Mouse (Mus musculus): ENCODE data around the gene Zmynd11. TPM values are rescaled to one million over a fixed set of nuclear protein-coding genes. Genes with fewer than 3 reads are reported as not detected.

The Zmynd11 gene
- polyA plus RNA-seq (2015; fragmentation: Nextera tagmentation; extraction: Ambion mirVana): 78.1 and 86.8 TPM in 2 replicates

GRCm38 (mm10) chr13:9764646-9765536, at the start of gene Zmynd11:
Gene Zmynd11 (minus strand): TSS chr13:9765330.
- H3K4me2 ChIP-seq (replicated peaks; ENCODE audit: low read depth, low read length): peak within 1 kb of the TSS; percentile 76
- peak within 1 kb of the TSS; percentile 97 for H3K4me3 ChIP-seq (ENCODE audit: low read depth, low read length)
- peak; percentile 33 for TF ChIP-seq CTCF (IDR thresholded peaks at IDR 0.05)
- no peak for TF ChIP-seq EP300 (IDR thresholded peaks at IDR 0.05)
- ATAC-seq: peak; percentile 76
- H3K9ac ChIP-seq (replicated peaks; ENCODE audit: low read depth): peak within 1 kb of the TSS; percentile 99
- peak; percentile 68 for DNase-seq (ENCODE audit: low spot score)
- WGBS: 2% methylated on average over 47 of the region's 98 CpGs
- H3K36me3 ChIP-seq (ENCODE audit: insufficient read depth, low read length): no peaks in the 10 kb centered on the region
- H3K27ac ChIP-seq (ENCODE audit: low read length): peak within 1 kb of the TSS; percentile 99
- H3K27me3 ChIP-seq (replicated peaks; ENCODE audit: insufficient read depth, low read length): no peaks in the 10 kb centered on the region
- peaks cover 7% of the 10 kb centered on the region; the same call in 1 of the 2 replicates for H3K4me1 ChIP-seq (ENCODE audit: insufficient read depth, low read depth, low read length)
- H3K9me3 ChIP-seq (ENCODE audit: low read length): no peaks in the 10 kb centered on the region

GRCm38 (mm10) chr13:9795889-9796631, 30.9 kb upstream of the Zmynd11 start:
- Histone ChIP-seq H3K9me3 (ENCODE audit: low read length) (no peaks in the 10 kb centered on the region), H3K4me3 (ENCODE audit: low read depth, low read length) (peak overlapping the region; percentile 12; the same call in 1 of the 2 replicates), H3K4me2 (replicated peaks; ENCODE audit: low read depth, low read length) (peak overlapping the region; percentile 37), H3K36me3 (ENCODE audit: insufficient read depth, low read length) (no peaks in the 10 kb centered on the region), H3K27ac (ENCODE audit: low read length) (no peak overlapping the region), H3K4me1 (ENCODE audit: insufficient read depth, low read depth, low read length) (no peaks in the 10 kb centered on the region), H3K9ac (replicated peaks; ENCODE audit: low read depth) (no peak overlapping the region), H3K27me3 (replicated peaks; ENCODE audit: insufficient read depth, low read length) (no peaks in the 10 kb centered on the region)
- DNase-seq (ENCODE audit: low spot score) (no peak), ATAC-seq (no peak)
- no peak for TF ChIP-seq CTCF (IDR thresholded peaks at IDR 0.05)
- no peak for TF ChIP-seq EP300 (IDR thresholded peaks at IDR 0.05)
- 17% methylated on average over 12 of the region's 12 CpGs for whole genome bisulfite sequencing

GRCm38 (mm10) chr13:9786050-9786449, 20.9 kb upstream of the Zmynd11 start:
- ATAC-seq: no peak
- TF ChIP-seq EP300 (IDR thresholded peaks at IDR 0.05) (no peak), CTCF (IDR thresholded peaks at IDR 0.05) (no peak)
- WGBS: 70% methylated on average over 3 of the region's 3 CpGs
- Histone ChIP-seq H3K9me3 (ENCODE audit: low read length) (no peaks in the 10 kb centered on the region), H3K4me1 (ENCODE audit: insufficient read depth, low read depth, low read length) (no peaks in the 10 kb centered on the region), H3K36me3 (ENCODE audit: insufficient read depth, low read length) (no peaks in the 10 kb centered on the region), H3K27ac (ENCODE audit: low read length) (no peak overlapping the region), H3K9ac (replicated peaks; ENCODE audit: low read depth) (no peak overlapping the region), H3K27me3 (replicated peaks; ENCODE audit: insufficient read depth, low read length) (no peaks in the 10 kb centered on the region), H3K4me3 (ENCODE audit: low read depth, low read length) (no peak overlapping the region), H3K4me2 (replicated peaks; ENCODE audit: low read depth, low read length) (no peak overlapping the region)
- DNase-seq (ENCODE audit: low spot score): no peak

GRCm38 (mm10) chr13:9783717-9784116, 18.6 kb upstream of the Zmynd11 start:
- no peak overlapping the region for H3K9ac ChIP-seq (replicated peaks; ENCODE audit: low read depth)
- no peaks in the 10 kb centered on the region for H3K27me3 ChIP-seq (replicated peaks; ENCODE audit: insufficient read depth, low read length)
- TF ChIP-seq CTCF (IDR thresholded peaks at IDR 0.05) (no peak), EP300 (IDR thresholded peaks at IDR 0.05) (no peak)
- no peak for ATAC-seq
- no peak overlapping the region for H3K27ac ChIP-seq (ENCODE audit: low read length)
- no peaks in the 10 kb centered on the region for H3K9me3 ChIP-seq (ENCODE audit: low read length)
- no peak overlapping the region for H3K4me2 ChIP-seq (replicated peaks; ENCODE audit: low read depth, low read length)
- no peaks in the 10 kb centered on the region for H3K36me3 ChIP-seq (ENCODE audit: insufficient read depth, low read length)
- H3K4me1 ChIP-seq (ENCODE audit: insufficient read depth, low read depth, low read length): no peaks in the 10 kb centered on the region
- 71% methylated on average over 3 of the region's 3 CpGs for WGBS
- DNase-seq (ENCODE audit: low spot score): no peak
- no peak overlapping the region for H3K4me3 ChIP-seq (ENCODE audit: low read depth, low read length)

- Histone ChIP-seq H3K36me3 (ENCODE audit: insufficient read depth, low read length) (no peaks in the 10 kb centered on the region), H3K27me3 (replicated peaks; ENCODE audit: insufficient read depth, low read length) (no peaks in the 10 kb centered on the region), H3K4me2 (replicated peaks; ENCODE audit: low read depth, low read length) (no peak overlapping the region), H3K4me3 (ENCODE audit: low read depth, low read length) (no peak overlapping the region), H3K9ac (replicated peaks; ENCODE audit: low read depth) (no peak overlapping the region), H3K27ac (ENCODE audit: low read length) (no peak overlapping the region), H3K9me3 (ENCODE audit: low read length) (no peaks in the 10 kb centered on the region), H3K4me1 (ENCODE audit: insufficient read depth, low read depth, low read length) (no peaks in the 10 kb centered on the region)
- DNase-seq (ENCODE audit: low spot score) (peak; percentile 26), ATAC-seq (no peak)
- TF ChIP-seq CTCF (IDR thresholded peaks at IDR 0.05) (no peak), EP300 (IDR thresholded peaks at IDR 0.05) (no peak)
- 17% methylated on average over 5 of the region's 5 CpGs for WGBS
Observed at GRCm38 (mm10) chr13:9775901-9776300, 10.8 kb upstream of the Zmynd11 start.

GRCm38 (mm10) chr13:9774077-9774476, 8.9 kb upstream of the Zmynd11 start:
- no peak for TF ChIP-seq CTCF (IDR thresholded peaks at IDR 0.05)
- no peak for TF ChIP-seq EP300 (IDR thresholded peaks at IDR 0.05)
- Histone ChIP-seq H3K9me3 (ENCODE audit: low read length) (no peaks in the 10 kb centered on the region), H3K36me3 (ENCODE audit: insufficient read depth, low read length) (no peaks in the 10 kb centered on the region), H3K9ac (replicated peaks; ENCODE audit: low read depth) (no peak overlapping the region), H3K4me1 (ENCODE audit: insufficient read depth, low read depth, low read length) (no peaks in the 10 kb centered on the region), H3K27ac (ENCODE audit: low read length) (no peak overlapping the region), H3K4me3 (ENCODE audit: low read depth, low read length) (no peak overlapping the region), H3K4me2 (replicated peaks; ENCODE audit: low read depth, low read length) (no peak overlapping the region), H3K27me3 (replicated peaks; ENCODE audit: insufficient read depth, low read length) (no peaks in the 10 kb centered on the region)
- no peak for ATAC-seq
- no peak for DNase-seq (ENCODE audit: low spot score)
